Mouse (Mus musculus): ENCODE results near the gene Cmc1.
"Not testable (repeated sequence)": the region's sequence is repeated elsewhere in the genome, so short reads cannot be mapped to it uniquely, and the experiment has no call there.

Gene Cmc1

DNA sequence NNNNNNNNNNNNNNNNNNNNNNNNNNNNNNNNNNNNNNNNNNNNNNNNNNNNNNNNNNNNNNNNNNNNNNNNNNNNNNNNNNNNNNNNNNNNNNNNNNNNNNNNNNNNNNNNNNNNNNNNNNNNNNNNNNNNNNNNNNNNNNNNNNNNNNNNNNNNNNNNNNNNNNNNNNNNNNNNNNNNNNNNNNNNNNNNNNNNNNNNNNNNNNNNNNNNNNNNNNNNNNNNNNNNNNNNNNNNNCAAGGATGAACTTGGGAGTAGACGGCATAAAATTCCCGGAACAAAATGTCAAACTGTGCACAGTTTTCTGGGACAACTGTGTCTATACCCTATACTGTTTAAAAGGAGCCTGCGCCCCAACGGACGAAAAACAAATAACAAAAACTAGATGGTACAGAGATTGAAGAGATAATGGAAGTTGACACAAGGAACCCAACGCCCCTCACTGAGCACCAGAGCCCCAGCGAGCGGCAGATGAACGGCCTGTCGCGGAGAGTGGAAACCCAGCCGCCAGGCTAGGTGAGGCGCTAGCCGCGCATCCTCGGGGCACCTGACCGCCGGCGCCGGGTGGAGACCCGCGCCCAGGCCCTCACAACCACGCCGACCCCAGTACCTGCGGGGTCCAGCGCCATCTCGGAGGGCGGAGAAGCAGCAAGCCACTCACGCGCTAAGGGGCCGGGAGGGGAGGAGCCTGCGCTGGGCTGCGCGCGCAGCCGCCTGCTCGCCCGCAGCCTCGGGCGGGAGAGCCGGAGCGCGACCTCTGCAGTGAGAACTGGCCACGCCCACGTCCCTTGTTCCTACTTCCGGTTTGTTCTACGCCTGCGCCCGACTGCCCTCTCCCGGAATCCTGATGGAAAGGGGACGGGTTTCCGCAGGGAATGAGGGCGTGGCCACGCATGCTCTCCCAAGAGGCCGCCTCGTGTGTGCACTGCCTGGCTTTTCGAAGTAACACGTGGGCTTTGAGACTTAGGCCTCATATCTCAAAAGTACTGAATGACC lies at the start of gene Cmc1:
Cmc1 (minus strand) TSS at position 771 of the 996 bp plus-strand sequence.
- peak; percentile 93 for DNase-seq

DNA sequence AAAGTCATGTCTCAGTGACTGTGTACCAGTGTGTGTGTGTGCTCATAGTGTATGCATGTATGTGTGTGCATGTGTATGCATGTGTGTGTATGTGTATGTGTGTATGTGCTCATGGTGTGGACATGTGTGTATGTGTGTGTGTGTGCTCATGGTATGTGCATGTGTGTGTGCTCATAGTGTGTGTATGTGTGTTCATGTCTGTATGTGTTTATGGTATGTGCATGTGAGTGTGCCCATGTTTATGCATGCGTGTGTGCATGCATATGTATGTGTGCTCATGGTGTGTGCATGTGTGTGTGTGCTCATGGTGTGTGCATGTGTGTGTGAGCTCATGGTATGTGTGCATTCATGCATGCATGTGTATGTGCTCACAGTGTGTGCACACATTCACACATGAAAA lies 48.6 kb upstream of the Cmc1 start:
- no peak for DNase-seq

DNA sequence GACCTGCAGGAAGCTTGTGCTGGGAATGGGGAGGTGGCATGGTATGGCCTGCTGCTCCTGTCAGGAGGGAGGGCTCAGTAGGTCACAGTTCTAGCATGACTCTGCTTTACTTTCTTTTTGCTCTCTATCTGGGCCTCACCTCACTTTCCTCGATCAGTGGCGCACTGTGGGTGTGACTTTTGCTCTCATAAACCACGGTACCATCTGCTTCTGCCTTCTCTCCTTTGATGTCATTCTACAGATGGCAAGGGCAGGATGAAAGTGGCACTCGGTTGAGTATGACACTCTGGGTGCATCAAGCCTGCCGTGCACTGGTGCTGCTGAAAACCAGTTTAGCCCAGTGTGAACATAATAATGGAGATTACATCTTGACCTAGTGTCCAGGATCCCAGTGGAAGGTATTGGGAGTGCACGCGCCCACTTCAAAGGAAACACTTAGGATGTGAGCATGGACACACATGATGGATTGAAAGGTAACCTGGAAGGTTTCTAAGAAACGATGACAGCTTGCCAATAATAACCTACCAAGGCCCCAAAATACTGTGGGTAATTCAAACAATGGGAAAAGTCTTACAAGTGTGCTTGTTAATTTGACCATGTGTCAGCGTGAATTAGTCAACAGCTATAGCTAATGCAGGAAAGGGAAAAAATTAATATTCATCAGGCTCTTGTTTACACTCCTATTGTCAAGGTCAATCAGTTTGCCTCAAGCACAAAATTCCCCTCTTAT lies 46.8 kb upstream of the Cmc1 start:
- DNase-seq = peak; percentile 59

DNA sequence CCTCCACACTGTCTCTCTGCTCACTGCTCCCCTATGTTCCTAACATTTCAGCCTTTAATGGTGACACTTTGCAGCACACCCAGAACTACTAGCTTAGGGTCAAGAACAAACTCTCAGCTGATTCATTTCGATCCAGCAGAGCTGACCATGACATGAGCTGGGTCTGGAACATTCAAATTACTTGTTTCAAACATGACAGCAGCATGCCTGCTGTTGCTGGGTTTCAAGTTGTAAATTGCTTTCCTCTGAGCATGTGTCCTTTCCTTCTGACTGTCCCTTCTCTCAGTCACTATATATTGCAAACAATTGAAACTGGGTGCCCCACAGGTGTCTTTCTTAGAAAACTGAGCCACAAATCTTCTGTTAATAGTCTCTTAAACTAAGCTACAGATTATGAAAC lies 43.3 kb upstream of the Cmc1 start:
- no peak for DNase-seq

DNA sequence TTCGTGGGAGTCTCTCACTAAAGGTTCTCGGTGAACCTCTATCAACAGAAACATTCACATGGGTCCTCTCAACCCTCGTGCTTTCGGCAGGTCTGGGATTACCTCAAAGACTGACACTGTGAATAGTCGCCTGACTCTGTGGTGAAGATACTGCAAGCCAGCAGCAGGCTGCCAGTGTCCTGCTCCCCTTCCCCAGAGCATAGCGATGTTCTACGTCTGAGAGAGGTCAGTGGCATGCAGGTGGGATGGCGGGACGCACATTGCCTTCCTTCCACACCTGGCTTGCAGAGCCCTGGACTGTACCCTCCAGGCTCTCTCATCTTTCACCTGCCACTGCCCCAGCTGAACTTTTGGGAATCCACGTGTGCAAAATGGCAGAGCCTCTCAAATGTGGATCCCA lies 41.3 kb upstream of the Cmc1 start:
- no peak for DNase-seq

DNA sequence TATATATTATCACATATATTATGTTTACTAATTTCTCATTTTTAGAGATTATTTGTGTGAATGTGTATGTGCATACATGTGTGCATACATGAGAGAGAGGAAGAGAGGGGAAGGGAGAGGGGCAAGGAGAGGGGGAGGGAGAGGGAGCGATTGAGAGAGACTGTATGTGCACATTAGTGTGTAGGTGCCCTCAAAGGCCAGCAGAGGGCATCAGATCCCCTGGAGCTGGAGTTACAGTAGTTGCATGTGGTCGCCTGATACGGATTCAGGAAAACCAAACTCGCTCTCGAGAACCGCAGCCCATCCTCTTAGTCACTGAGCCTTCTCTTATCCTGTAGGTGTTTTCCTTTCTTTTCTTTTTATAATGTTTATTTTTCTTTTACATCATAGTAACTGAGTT lies 38.4 kb upstream of the Cmc1 start:
- DNase-seq = no peak

DNA sequence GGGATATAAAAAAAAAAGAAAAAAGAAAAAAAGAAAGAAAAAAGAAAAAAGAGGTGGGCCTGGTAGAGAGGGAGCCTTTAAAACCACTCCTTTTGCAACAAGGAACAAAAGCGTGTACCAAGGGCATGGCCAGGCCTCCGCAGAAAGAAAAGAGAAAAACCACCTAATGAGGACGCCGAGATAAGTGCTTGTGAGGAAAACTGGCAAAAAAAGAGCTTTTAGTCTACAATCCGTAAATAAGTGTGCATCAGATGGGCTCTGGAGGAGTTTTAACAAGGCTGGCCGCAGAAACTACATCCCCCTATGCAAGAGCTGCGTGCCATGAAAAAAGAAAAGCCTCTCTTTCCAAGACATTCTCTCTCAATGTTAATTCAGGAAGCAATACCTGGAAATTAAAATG lies 37.4 kb upstream of the Cmc1 start:
- no peak for DNase-seq

DNA sequence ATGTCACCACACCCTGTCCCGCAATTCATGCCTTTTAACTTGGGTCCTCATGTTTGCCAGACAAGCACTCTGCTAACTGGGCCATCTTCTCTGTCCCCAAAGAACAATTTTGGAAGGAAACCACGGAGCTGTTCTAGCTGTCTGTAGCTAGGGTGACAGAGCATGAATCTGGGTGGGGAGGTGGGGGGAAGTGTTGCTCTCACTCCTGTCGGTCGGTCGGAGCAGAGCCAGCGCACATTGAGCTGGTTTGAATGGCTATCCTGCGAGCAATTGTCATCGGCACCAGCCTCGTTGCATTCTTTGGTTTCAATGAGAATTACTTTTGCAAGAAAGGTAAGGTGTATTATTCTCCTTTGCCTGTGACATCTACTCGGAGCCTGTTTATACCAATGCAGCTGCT lies 36.8 kb upstream of the Cmc1 start:
- DNase-seq = no peak

DNA sequence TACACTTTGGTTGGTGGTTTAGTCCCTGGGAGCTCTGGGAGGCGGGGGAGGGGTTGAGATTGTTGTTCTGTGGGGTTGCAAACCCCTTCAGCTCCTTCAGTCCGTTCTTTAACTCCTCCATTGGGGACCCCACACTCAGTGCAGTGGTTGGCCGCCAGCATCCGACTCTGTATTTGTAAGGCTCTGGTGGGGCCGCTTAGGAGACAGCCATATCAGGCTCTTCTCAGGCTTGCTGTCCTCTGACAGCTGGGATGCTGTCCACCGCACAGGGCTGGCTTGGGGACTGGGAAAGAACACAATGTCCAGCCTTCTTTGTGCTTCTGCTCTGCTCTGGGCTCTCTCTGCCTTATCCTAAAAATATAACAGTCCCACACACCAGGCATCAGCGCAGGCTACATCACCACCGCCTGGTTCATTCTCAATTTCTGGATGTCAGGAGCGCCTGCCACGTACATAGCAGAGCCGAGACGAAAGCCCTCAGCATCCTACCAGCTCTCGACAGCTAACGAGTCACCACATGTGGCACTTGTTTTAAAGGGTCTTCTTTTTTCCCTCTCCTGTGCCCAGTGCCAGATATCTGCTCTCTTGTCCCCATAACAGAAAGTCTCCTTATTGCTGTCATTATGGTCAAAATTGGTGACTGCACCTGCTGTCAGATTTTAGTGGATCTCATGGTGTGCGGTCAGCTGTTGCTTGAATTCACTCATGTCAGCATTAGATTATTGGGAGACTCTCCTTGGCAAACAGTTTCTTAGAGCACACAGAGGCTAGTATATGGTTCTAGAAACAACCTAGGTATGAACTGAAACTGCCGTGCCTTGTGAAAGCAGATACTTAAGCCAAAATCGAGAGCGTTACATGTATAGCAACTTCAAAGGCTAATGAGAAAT lies 29.4 kb upstream of the Cmc1 start:
- no peak for DNase-seq

DNA sequence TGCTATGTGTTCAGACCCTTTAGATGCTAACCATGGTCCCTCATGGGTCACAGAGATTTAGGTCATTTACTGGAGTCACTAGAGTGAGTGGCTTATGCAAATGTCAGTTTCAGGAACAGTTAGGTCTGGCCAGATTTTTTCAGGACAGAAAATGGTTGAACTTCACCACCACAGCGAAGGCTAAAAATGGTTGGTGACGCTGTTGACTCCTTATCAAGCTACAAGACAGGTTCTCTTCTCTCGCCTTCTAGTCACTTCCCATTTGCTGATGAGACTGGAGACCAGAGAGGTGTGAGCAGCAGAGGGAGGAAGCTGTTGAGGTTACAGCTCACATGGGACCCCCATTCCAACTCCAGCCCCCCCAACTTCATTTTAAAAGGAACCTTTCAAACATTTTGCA lies 26.7 kb upstream of the Cmc1 start:
- DNase-seq = no peak

DNA sequence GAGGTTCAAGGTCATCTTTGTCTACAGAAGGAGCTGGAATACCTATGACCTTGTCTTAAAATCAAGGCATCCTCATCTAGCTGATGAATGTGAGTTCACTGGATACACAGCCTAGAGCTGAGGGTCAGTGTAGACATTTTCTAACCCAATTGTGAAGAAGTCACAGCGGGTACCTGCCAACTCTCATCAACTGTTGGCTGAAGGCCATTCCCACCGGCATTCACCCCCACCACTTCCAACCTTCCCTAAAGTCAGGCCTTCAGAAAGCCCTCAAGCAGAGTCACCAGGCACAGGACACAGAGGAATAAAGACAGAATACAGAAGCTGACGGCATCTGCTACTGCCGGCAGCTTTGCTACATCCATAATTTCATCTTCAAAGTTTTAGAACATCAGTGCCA lies 25.4 kb upstream of the Cmc1 start:
- DNase-seq = no peak

DNA sequence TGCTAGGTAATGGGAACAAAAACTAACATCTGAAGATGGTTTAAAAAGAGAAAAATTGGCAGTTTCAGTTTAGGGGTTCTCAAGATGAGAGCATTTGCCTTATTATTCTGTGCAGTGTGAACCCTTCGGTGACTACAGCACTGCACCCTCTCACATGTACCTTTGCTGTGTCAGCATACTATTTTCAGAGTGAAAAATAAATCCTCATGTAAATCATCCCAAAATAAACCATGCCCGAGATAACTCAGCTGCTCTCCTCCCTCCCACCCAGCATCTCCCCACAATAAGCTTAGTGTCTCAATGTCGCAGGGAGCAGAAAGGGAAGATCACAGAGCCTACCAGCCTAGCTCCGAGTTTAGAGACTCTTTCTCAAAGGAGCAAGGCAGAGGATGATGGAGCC lies 23.1 kb upstream of the Cmc1 start:
- no peak for DNase-seq

DNA sequence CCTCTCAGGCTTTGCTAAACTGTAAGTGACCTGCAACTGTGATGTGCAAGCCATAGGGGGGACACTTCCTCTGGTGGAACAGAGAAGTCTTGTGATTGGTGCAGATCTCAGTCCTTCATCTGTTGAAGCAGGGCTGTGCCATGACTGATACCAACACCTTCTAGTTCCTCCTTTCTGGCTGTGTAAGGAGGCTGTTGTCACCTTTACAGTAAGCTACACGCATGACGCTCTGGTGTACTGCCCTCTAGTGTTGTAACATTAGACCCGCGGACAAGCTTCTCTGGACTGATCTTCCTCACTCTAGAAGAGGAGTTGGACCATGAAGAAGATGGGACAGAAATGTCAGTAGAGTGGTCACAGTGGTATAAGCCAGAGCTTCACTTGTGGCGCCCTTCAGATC lies 18.6 kb upstream of the Cmc1 start:
- DNase-seq = peak; percentile 33

DNA sequence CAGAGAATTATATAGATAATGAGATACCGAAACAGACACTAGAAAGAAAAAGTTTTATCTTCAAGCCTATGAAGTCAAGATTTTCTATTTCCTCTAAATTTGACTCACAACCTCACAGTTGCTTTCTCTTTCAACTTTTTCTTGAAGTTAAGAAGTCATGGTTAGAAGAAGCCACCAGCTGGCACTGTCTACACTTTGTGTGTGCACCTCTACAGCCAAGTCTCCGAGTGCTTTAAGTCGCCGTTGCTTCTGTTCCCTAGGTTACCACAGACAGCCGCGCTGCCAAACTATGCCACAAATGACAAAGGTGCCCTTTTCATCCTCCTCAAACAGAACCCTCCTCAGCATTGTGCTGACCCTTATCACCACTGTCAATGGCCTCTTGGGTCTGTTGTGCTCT lies 17.6 kb upstream of the Cmc1 start:
- peak; percentile 28 for DNase-seq

DNA sequence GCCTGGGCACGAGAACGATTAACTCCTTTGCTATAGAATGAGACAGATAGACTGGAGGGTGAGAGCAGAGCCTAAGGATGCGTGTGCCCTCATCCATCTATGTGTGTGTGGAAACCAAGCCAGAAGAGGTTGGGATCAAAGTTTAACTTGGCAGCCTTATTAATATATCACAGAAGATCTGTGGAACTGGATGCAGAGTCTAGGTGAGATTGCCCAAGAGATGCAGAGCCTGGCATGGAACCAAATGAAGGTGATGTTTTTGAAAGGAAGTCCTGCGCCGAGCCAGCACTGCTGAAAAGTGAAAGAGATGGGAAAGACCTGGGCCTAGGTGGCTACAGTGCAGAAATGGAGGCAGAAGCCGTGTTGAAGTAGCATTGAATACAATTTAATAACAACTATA lies 11.6 kb upstream of the Cmc1 start:
- no peak for DNase-seq

DNA sequence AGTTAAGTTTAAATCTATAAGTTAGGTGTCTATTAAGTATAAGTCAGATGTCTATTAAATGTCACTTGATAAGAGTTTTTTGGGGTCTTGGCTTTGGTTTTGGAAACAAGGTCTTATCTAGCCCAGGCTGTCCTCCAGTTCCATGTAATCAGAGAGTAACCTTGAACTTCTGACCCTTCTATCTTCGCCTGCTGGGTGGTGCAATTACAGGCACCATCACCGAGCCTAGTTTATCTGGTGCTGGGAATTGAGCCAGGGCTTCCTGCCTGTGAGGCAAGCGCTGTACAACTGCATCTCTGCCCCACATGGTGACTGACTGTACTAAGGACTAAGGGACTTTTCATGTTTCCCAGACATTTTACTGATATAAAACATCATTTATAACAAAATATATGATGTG lies 10.0 kb upstream of the Cmc1 start:
- no peak for DNase-seq

DNA sequence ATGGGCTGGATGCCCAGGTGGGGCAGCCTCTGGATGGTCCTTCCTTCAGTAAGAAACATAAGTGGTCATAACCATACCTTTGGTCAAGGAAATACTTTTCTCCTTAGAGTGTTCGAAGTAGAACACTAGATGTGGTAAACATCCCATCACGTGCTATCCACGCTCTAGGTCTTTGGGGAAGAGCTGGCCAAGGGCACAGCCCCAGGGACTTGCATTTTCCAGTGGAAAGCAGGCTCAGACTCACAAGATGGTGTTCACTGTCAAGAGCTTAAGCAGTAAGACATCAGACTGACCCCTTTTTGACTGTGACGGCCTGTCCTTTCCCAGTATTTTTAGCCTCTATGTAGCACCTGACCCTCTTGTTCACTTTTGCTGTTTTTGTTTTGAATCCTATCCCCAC lies 8.2 kb upstream of the Cmc1 start:
- DNase-seq = no peak

DNA sequence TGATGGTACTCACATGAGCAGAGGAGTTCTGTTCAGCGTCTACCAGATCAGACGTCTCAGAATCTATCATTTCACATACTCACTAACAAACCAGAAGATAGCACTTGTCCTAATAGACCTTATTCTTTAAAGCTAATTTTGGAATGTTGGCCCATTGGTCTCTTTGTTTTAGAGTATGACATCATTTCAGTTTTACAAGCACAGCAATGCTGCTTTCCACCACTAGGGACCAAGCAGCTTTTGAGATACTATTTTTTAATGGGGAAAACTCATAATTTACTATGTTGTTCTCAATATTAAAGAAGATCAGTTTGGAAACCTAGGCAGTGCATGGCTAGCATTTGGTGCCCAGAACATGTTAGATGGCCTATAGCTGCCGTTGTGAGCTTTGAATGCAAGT lies 7.3 kb upstream of the Cmc1 start:
- no peak for DNase-seq

DNA sequence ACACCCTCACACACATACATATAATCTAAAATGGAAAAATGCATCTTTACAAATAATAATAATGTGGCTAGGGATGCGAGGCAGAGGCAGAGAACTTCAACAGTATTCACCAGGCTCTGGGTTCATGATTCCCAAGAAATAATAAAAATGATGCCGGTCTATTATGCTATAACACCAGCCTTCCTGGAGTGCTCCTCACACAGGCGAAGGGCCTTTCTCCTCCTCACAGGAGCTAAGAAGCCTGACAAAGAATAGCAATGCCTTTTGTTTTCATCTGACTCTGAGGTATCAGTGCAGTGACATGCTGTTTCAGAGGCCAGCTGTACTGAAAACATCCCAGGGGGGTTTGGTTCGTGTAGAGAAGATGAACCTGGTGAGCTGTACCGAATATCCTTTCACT lies 4.7 kb upstream of the Cmc1 start:
- DNase-seq = no peak

DNA sequence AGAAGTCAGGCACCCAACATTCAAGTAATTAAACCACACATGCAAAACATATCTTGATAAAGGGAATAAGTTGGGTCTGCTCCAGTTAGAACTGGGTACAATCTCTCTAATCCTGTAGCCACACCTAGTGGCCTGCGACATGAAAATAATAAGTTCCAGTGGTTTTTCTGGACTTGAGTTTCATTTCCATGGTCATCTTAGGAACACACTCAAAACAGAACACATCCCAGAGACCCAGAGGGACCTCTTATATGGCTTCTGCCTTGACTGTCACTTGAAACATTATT lies 1.2 kb upstream of the Cmc1 start:
- no peak for DNase-seq

DNA sequence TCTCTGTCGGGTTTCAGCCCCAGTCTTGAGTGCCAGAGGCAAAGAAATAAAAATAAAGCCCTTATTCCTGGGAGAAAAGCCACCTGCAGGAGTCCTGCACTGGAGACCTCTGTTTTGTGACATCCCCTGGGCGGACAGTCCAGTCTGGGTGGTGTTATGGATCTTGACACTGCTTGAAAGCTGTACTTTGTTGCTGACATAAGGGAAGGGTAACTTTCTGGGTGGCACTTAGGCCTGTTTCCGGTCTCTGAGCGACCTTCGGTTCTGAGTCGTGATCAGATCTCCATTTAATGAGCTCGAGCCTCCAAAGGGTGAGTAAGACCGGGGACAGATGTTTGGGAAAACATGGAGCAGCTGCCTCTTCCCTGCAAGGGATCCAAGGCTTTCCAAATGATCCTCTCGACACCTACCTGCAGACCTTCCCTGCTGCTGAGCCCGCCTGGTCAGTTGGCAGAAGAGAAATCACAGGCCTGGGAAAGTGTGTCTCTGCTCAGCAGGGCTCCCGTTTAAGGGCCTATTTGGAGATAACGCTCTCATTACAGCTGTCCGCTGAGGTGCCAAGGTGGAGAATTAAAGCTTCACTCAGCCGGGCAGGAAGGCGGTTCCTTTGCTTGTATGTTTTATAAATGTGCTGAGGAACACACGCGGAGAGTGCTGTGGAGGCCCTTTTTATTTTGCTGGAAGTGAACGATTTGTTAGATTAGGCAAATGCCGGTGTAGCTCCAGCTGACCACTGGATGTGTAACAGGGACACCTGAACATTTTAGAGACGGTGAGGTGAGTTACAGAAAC lies 648 bp upstream of the Cmc1 start:
- no peak for DNase-seq

DNA sequence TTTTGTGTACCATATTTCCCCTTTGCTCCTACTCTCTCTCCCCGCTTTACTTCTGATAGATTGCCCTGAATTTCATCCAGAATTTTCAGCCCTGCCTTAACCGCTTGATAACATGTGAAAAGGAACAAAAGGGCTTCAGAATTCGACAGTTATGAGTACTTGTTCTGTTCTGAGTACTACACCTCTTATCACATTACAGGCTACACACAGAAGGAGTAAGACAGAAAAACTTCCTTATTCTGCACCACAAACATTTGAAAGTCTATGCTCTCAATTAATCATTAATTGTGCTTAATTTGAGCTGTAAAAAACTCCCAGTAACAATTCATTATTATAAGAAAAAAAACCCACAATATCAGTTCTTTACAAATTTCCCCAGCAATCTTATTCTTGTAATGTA lies 9.6 kb downstream of the Cmc1 start:
- not testable (repeated sequence) for DNase-seq

DNA sequence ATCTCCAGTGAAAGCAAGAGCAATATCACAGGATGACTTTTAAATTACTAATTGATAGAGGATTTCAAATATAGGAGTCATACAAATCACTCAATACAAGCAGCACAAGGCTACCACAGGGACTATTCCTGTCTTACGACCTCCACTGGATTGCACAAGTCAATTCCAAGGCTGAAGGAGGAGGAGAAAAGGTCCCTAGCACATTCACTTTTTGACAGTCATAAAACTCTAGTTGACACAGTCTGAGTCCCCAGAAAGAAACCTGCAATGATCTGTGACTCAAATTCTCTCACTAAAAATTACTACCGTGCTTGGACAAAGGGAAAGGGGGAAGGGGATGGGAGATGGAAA lies 39.6 kb downstream of the Cmc1 start:
- no peak for DNase-seq
